Mouse (Mus musculus): ENCODE measurements around the gene Ctnna3.

Ctnna3 gene

GRCm38 (mm10) chr10:64039760-64040535 lies 610.0 kb downstream of the Ctnna3 start:
- in situ Hi-C loops (cut with MboI; ENCODE audit: unreplicated experiment in 2 of 2), result no loop called here

- in situ Hi-C loops (cut with MboI; ENCODE audit: unreplicated experiment in 2 of 2), result no loop called here
Measured at GRCm38 (mm10) chr10:64041218-64041617, 611.3 kb downstream of the Ctnna3 start.

GRCm38 (mm10) chr10:64041892-64042291 lies 612.0 kb downstream of the Ctnna3 start:
- in situ Hi-C loops (cut with MboI; ENCODE audit: unreplicated experiment in 2 of 2), result no loop called here

- in situ Hi-C loops (cut with MboI; ENCODE audit: unreplicated experiment in 2 of 2), result no loop called here
Measured at GRCm38 (mm10) chr10:64049151-64049550, 619.3 kb downstream of the Ctnna3 start.

GRCm38 (mm10) chr10:64049946-64050345 lies 620.0 kb downstream of the Ctnna3 start:
- in situ Hi-C loops (cut with MboI; ENCODE audit: unreplicated experiment in 2 of 2), result no loop called here

GRCm38 (mm10) chr10:64063704-64064103 lies 633.8 kb downstream of the Ctnna3 start:
- in situ Hi-C loops (cut with MboI; ENCODE audit: unreplicated experiment in 2 of 2), result no loop called here

- in situ Hi-C loops (cut with MboI; ENCODE audit: unreplicated experiment in 2 of 2), result no loop called here
Measured at GRCm38 (mm10) chr10:64075944-64076343, 646.0 kb downstream of the Ctnna3 start.

GRCm38 (mm10) chr10:64076410-64077052 lies 646.6 kb downstream of the Ctnna3 start:
- in situ Hi-C loops (cut with MboI; ENCODE audit: unreplicated experiment in 2 of 2), result no loop called here

GRCm38 (mm10) chr10:64082345-64082744 lies 652.4 kb downstream of the Ctnna3 start:
- in situ Hi-C loops (cut with MboI; ENCODE audit: unreplicated experiment in 2 of 2), result no loop called here

- in situ Hi-C loops (cut with MboI; ENCODE audit: unreplicated experiment in 2 of 2), result no loop called here
Measured at GRCm38 (mm10) chr10:64083813-64084212, 653.9 kb downstream of the Ctnna3 start.

GRCm38 (mm10) chr10:64084465-64084864 lies 654.6 kb downstream of the Ctnna3 start:
- in situ Hi-C loops (cut with MboI; ENCODE audit: unreplicated experiment in 2 of 2), result no loop called here

GRCm38 (mm10) chr10:64086183-64086566 lies 656.3 kb downstream of the Ctnna3 start:
- in situ Hi-C loops (cut with MboI; ENCODE audit: unreplicated experiment in 2 of 2), result no loop called here

GRCm38 (mm10) chr10:64086567-64087391 lies 656.9 kb downstream of the Ctnna3 start:
- in situ Hi-C loops (cut with MboI; ENCODE audit: unreplicated experiment in 2 of 2), result no loop called here

- in situ Hi-C loops (cut with MboI; ENCODE audit: unreplicated experiment in 2 of 2), result no loop called here
Measured at GRCm38 (mm10) chr10:64087521-64087920, 657.6 kb downstream of the Ctnna3 start.

GRCm38 (mm10) chr10:64087936-64088773 lies 658.3 kb downstream of the Ctnna3 start:
- in situ Hi-C loops (cut with MboI; ENCODE audit: unreplicated experiment in 2 of 2), result no loop called here

- in situ Hi-C loops (cut with MboI; ENCODE audit: unreplicated experiment in 2 of 2), result no loop called here
Measured at GRCm38 (mm10) chr10:64088774-64089460, 659.0 kb downstream of the Ctnna3 start.

GRCm38 (mm10) chr10:64089680-64090460 lies 660.0 kb downstream of the Ctnna3 start, which contains the start of gene Lrrtm3:
Gene Lrrtm3 (minus strand): TSS chr10:64090277.
- in situ Hi-C loops (cut with MboI; ENCODE audit: unreplicated experiment in 2 of 2), result no loop called here

GRCm38 (mm10) chr10:64096532-64096931 lies 666.6 kb downstream of the Ctnna3 start:
- in situ Hi-C loops (cut with MboI; ENCODE audit: unreplicated experiment in 2 of 2), result no loop called here

- in situ Hi-C loops (cut with MboI; ENCODE audit: unreplicated experiment in 2 of 2), result no loop called here
Measured at GRCm38 (mm10) chr10:64115246-64115645, 685.3 kb downstream of the Ctnna3 start.

Data from v-Abl transformed pro-B cells (cell line).